Mouse (Mus musculus) layer of hippocampus, adult 9-10 months (tissue): ENCODE data around the gene Cttnbp2.
"Not testable (repeated sequence)": the region's sequence is repeated elsewhere in the genome, so short reads cannot be mapped to it uniquely, and the experiment has no call there.

ENCODE experiments used
- DNase-seq: peaks from one replicate; pipeline ENCODE4 v3.0.0; 2022; ENCODE audit warnings: low spot score

The Cttnbp2 gene

GRCm38 (mm10) chr6:18415961-18416360 is 98.7 kb downstream of the Cttnbp2 start:
- no peak for DNase-seq

- DNase-seq, result no peak
Observed at GRCm38 (mm10) chr6:18411505-18412225, 103.0 kb downstream of the Cttnbp2 start.

DNA sequence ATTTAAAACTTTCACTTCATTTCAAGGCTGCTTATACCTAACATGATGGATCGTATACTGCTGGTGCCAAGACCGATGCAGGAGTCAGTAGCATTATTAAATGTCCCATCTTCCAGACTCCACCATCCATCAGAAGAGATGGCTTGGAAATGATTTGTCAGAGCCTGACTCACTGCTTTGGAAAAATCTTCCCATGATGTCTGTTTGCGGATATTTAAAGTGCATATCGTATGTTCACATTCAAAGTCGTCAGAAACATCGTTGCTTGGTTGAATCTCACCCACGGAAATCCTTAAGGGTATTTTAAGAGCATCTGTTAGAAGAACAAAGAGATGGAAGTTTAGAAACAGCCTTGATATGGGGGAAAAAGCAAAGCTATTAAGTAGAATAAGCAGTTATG is 106.2 kb downstream of the Cttnbp2 start:
- no peak for DNase-seq

GRCm38 (mm10) chr6:18401066-18401674 is 113.5 kb downstream of the Cttnbp2 start:
- DNase-seq, result no peak

- no peak for DNase-seq
Observed at GRCm38 (mm10) chr6:18381380-18381779, 133.3 kb downstream of the Cttnbp2 start.

- DNase-seq, result no peak
Observed at GRCm38 (mm10) chr6:18380300-18381202, 134.1 kb downstream of the Cttnbp2 start.

GRCm38 (mm10) chr6:18377755-18378154 is 136.9 kb downstream of the Cttnbp2 start:
- not testable (repeated sequence) for DNase-seq

DNA sequence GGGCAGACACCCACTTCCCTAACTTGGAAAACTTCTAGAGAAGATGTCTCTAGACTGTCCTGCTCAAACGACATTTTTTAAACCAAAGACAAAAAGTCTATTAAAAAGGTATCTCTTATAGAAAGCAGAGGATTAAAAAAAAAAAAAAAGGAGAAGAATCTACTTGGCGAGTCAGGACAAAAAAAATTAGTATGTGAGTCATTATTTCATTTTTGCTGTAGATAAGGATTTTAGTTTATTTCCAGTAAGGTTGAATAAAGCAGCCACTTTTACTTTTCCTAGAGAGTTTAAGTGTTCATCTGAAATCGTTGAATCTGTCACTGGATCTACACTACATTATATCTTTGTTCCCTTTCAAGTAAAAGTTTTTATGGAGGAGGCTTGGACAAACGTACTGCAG is 139.9 kb downstream of the Cttnbp2 start:
- no peak for DNase-seq

DNA sequence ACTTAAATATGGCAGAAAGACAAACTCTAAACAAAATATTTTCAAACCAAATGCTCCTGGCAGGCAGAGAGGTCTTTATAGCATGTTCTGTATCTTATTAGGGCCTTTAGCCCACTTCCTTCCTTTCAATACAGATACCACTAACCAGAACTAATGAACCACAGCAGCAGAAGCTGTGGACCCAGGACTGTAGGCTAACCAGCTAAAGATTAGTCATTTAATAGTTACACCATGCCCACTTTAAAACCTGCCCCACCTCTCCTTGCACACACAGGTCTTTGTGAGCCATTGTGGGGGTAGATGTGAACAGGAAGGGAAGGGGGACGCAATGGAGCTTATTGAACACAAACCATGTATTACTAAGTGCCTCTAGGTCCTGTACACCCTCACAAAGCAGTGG is 141.0 kb downstream of the Cttnbp2 start:
- DNase-seq, result no peak

- DNase-seq, result no peak
Observed at GRCm38 (mm10) chr6:18372447-18373228, 142.0 kb downstream of the Cttnbp2 start.

DNA sequence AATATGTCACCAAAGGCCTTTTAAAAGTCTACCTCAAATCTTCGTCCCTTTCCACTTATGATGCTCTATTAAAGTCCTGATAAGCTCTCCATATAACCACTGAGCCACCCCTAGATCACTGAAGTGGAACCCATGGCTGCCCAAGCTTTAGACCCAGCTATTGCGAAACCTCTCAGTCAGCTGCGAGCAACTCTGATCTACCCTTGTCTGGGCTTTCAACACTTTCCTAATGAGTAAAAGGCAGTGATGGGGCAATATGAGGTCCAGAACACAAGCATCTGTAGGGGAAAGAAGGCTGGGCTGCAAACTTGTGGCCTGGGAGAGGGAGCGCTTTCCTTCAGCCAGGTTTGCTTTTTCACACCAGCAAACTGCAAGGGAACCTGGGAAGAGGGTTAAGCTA is 144.9 kb downstream of the Cttnbp2 start:
- DNase-seq, result no peak

GRCm38 (mm10) chr6:18369054-18369453 is 145.6 kb downstream of the Cttnbp2 start:
- DNase-seq, result no peak

- DNase-seq, result no peak
Observed at GRCm38 (mm10) chr6:18362232-18362631, 152.4 kb downstream of the Cttnbp2 start.

- DNase-seq, result no peak
Observed at GRCm38 (mm10) chr6:18360955-18361354, 153.7 kb downstream of the Cttnbp2 start.

DNA sequence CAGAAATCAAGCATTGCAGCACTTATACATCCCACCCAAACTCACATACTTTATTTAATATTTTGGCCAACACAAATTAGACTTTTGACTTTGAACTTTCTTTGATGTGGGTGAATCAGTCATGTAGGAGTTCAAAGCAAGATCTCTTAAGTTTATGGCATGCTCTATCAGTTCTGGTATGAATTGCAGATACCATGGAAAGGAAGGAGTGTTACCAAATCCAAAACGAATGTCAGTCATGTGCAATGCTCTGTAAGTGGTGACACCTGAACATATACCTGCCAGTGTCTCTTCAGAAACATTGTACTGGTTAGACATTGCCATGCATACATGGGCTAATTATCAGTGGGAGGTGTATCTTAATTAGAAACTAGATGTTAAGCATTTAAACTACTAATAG is 154.5 kb downstream of the Cttnbp2 start:
- DNase-seq, result no peak

- no peak for DNase-seq
Observed at GRCm38 (mm10) chr6:18349153-18349858, 165.3 kb downstream of the Cttnbp2 start.

GRCm38 (mm10) chr6:18344272-18344671 is 170.4 kb downstream of the Cttnbp2 start:
- no peak for DNase-seq

GRCm38 (mm10) chr6:18338307-18338706 is 176.3 kb downstream of the Cttnbp2 start:
- DNase-seq, result no peak

GRCm38 (mm10) chr6:18335393-18335792 is 179.2 kb downstream of the Cttnbp2 start:
- no peak for DNase-seq

GRCm38 (mm10) chr6:18322950-18323349 is 191.7 kb downstream of the Cttnbp2 start:
- DNase-seq, result no peak
